Mouse (Mus musculus): Measurements from ENCODE around the gene Gm20388. TPM values are rescaled to one million over a fixed set of nuclear protein-coding genes. Genes with fewer than 3 reads are reported as not detected.

The Gm20388 gene
- polyA plus RNA-seq, 1 experiment from 2014 or later, result not detected

GRCm38 (mm10) chr8:124370422-124371183 is 4460.0 kb downstream of the Gm20388 start:
- ATAC-seq (ENCODE audit: insufficient number of reproducible peaks, low FRiP score, low TSS enrichment, low read depth) (no peak), DNase-seq (ENCODE audit: low spot score) (no peak)
- Histone ChIP-seq H3K9me3 (ENCODE audit: control insufficient read depth, low read length) (no peaks in the 10 kb centered on the region), H3K4me3 (ENCODE audit: low read depth, low read length) (no peak overlapping the region), H3K36me3 (ENCODE audit: control insufficient read depth, insufficient read depth, low read length) (no peaks in the 10 kb centered on the region), H3K27ac (replicated peaks; ENCODE audit: low read depth, low read length) (no peak overlapping the region), H3K9ac (ENCODE audit: low read length) (no peak overlapping the region), H3K4me2 (ENCODE audit: low read depth, severe bottlenecking) (no peak overlapping the region), H3K4me1 (ENCODE audit: control insufficient read depth, insufficient read depth, low read length) (no peaks in the 10 kb centered on the region), H3K27me3 (ENCODE audit: control insufficient read depth, insufficient read depth, low read length) (no peaks in the 10 kb centered on the region)
- 78% methylated on average over 17 of the region's 17 CpGs for WGBS

GRCm38 (mm10) chr8:124371410-124372123 is 4460.9 kb downstream of the Gm20388 start:
- H3K27me3 ChIP-seq (ENCODE audit: control insufficient read depth, insufficient read depth, low read length), result no peaks in the 10 kb centered on the region
- ATAC-seq (ENCODE audit: insufficient number of reproducible peaks, low FRiP score, low TSS enrichment, low read depth) (no peak), DNase-seq (ENCODE audit: low spot score) (no peak)
- H3K4me1 ChIP-seq (ENCODE audit: control insufficient read depth, insufficient read depth, low read length), result no peaks in the 10 kb centered on the region
- 89% methylated on average over 23 of the region's 23 CpGs for WGBS
- H3K9me3 ChIP-seq (ENCODE audit: control insufficient read depth, low read length), result no peaks in the 10 kb centered on the region
- no peak overlapping the region for H3K27ac ChIP-seq (replicated peaks; ENCODE audit: low read depth, low read length)
- no peak overlapping the region for H3K9ac ChIP-seq (ENCODE audit: low read length)
- H3K4me3 ChIP-seq (ENCODE audit: low read depth, low read length), result no peak overlapping the region
- H3K4me2 ChIP-seq (ENCODE audit: low read depth, severe bottlenecking), result no peak overlapping the region
- H3K36me3 ChIP-seq (ENCODE audit: control insufficient read depth, insufficient read depth, low read length), result no peaks in the 10 kb centered on the region

- ATAC-seq (ENCODE audit: insufficient number of reproducible peaks, low FRiP score, low TSS enrichment, low read depth) (no peak), DNase-seq (ENCODE audit: low spot score) (no peak)
- no peaks in the 10 kb centered on the region for H3K36me3 ChIP-seq (ENCODE audit: control insufficient read depth, insufficient read depth, low read length)
- no peak overlapping the region for H3K4me2 ChIP-seq (ENCODE audit: low read depth, severe bottlenecking)
- no peak overlapping the region for H3K27ac ChIP-seq (replicated peaks; ENCODE audit: low read depth, low read length)
- no peaks in the 10 kb centered on the region for H3K9me3 ChIP-seq (ENCODE audit: control insufficient read depth, low read length)
- no peaks in the 10 kb centered on the region for H3K27me3 ChIP-seq (ENCODE audit: control insufficient read depth, insufficient read depth, low read length)
- WGBS, result 90% methylated on average over 5 of the region's 5 CpGs
- no peak overlapping the region for H3K4me3 ChIP-seq (ENCODE audit: low read depth, low read length)
- no peaks in the 10 kb centered on the region for H3K4me1 ChIP-seq (ENCODE audit: control insufficient read depth, insufficient read depth, low read length)
- no peak overlapping the region for H3K9ac ChIP-seq (ENCODE audit: low read length)
Observed at GRCm38 (mm10) chr8:124373753-124374152, 4463.1 kb downstream of the Gm20388 start.

GRCm38 (mm10) chr8:124375168-124375567 is 4464.5 kb downstream of the Gm20388 start:
- WGBS, result 79% methylated on average over 6 of the region's 6 CpGs
- ATAC-seq (ENCODE audit: insufficient number of reproducible peaks, low FRiP score, low TSS enrichment, low read depth), result no peak
- no peaks in the 10 kb centered on the region for H3K36me3 ChIP-seq (ENCODE audit: control insufficient read depth, insufficient read depth, low read length)

GRCm38 (mm10) chr8:124375727-124376126 is 4465.1 kb downstream of the Gm20388 start:
- WGBS, result 82% methylated on average over 9 of the region's 9 CpGs
- Histone ChIP-seq H3K4me3 (ENCODE audit: low read depth, low read length) (no peak overlapping the region), H3K4me1 (ENCODE audit: control insufficient read depth, insufficient read depth, low read length) (no peaks in the 10 kb centered on the region), H3K9ac (ENCODE audit: low read length) (no peak overlapping the region), H3K27ac (replicated peaks; ENCODE audit: low read depth, low read length) (no peak overlapping the region), H3K27me3 (ENCODE audit: control insufficient read depth, insufficient read depth, low read length) (no peaks in the 10 kb centered on the region), H3K9me3 (ENCODE audit: control insufficient read depth, low read length) (no peaks in the 10 kb centered on the region), H3K36me3 (ENCODE audit: control insufficient read depth, insufficient read depth, low read length) (no peaks in the 10 kb centered on the region), H3K4me2 (ENCODE audit: low read depth, severe bottlenecking) (no peak overlapping the region)
- DNase-seq (ENCODE audit: low spot score) (no peak), ATAC-seq (ENCODE audit: insufficient number of reproducible peaks, low FRiP score, low TSS enrichment, low read depth) (no peak)

More at GRCm38 (mm10) chr8:124375168-124375567, 4464.5 kb downstream of the Gm20388 start:
- Histone ChIP-seq H3K27ac (replicated peaks; ENCODE audit: low read depth, low read length) (no peak overlapping the region), H3K27me3 (ENCODE audit: control insufficient read depth, insufficient read depth, low read length) (no peaks in the 10 kb centered on the region), H3K4me2 (ENCODE audit: low read depth, severe bottlenecking) (no peak overlapping the region), H3K9me3 (ENCODE audit: control insufficient read depth, low read length) (no peaks in the 10 kb centered on the region), H3K9ac (ENCODE audit: low read length) (no peak overlapping the region), H3K4me1 (ENCODE audit: control insufficient read depth, insufficient read depth, low read length) (no peaks in the 10 kb centered on the region), H3K4me3 (ENCODE audit: low read depth, low read length) (no peak overlapping the region)
- no peak for DNase-seq (ENCODE audit: low spot score)

- 94% methylated on average over 12 of the region's 12 CpGs for WGBS
- Histone ChIP-seq H3K4me1 (ENCODE audit: control insufficient read depth, insufficient read depth, low read length) (no peaks in the 10 kb centered on the region), H3K9me3 (ENCODE audit: control insufficient read depth, low read length) (no peaks in the 10 kb centered on the region), H3K9ac (ENCODE audit: low read length) (no peak overlapping the region), H3K27me3 (ENCODE audit: control insufficient read depth, insufficient read depth, low read length) (no peaks in the 10 kb centered on the region), H3K36me3 (ENCODE audit: control insufficient read depth, insufficient read depth, low read length) (no peaks in the 10 kb centered on the region), H3K27ac (replicated peaks; ENCODE audit: low read depth, low read length) (no peak overlapping the region), H3K4me2 (ENCODE audit: low read depth, severe bottlenecking) (no peak overlapping the region), H3K4me3 (ENCODE audit: low read depth, low read length) (no peak overlapping the region)
- DNase-seq (ENCODE audit: low spot score) (no peak), ATAC-seq (ENCODE audit: insufficient number of reproducible peaks, low FRiP score, low TSS enrichment, low read depth) (no peak)
Observed at GRCm38 (mm10) chr8:124376406-124376805, 4465.8 kb downstream of the Gm20388 start.

- no peak overlapping the region for H3K9ac ChIP-seq (ENCODE audit: low read length)
- H3K4me1 ChIP-seq (ENCODE audit: control insufficient read depth, insufficient read depth, low read length), result no peaks in the 10 kb centered on the region
- H3K36me3 ChIP-seq (ENCODE audit: control insufficient read depth, insufficient read depth, low read length), result no peaks in the 10 kb centered on the region
- H3K27ac ChIP-seq (replicated peaks; ENCODE audit: low read depth, low read length), result no peak overlapping the region
- ATAC-seq (ENCODE audit: insufficient number of reproducible peaks, low FRiP score, low TSS enrichment, low read depth) (no peak), DNase-seq (ENCODE audit: low spot score) (no peak)
- WGBS, result 72% methylated on average over 6 of the region's 6 CpGs
- H3K27me3 ChIP-seq (ENCODE audit: control insufficient read depth, insufficient read depth, low read length), result no peaks in the 10 kb centered on the region
- H3K4me2 ChIP-seq (ENCODE audit: low read depth, severe bottlenecking), result no peak overlapping the region
- no peak overlapping the region for H3K4me3 ChIP-seq (ENCODE audit: low read depth, low read length)
- no peaks in the 10 kb centered on the region for H3K9me3 ChIP-seq (ENCODE audit: control insufficient read depth, low read length)
Observed at GRCm38 (mm10) chr8:124379289-124379688, 4468.6 kb downstream of the Gm20388 start.

- no peaks in the 10 kb centered on the region for H3K4me1 ChIP-seq (ENCODE audit: control insufficient read depth, insufficient read depth, low read length)
- DNase-seq (ENCODE audit: low spot score) (no peak), ATAC-seq (ENCODE audit: insufficient number of reproducible peaks, low FRiP score, low TSS enrichment, low read depth) (no peak)
- H3K9me3 ChIP-seq (ENCODE audit: control insufficient read depth, low read length), result no peaks in the 10 kb centered on the region
- no peak overlapping the region for H3K27ac ChIP-seq (replicated peaks; ENCODE audit: low read depth, low read length)
- H3K4me3 ChIP-seq (ENCODE audit: low read depth, low read length), result no peak overlapping the region
- H3K27me3 ChIP-seq (ENCODE audit: control insufficient read depth, insufficient read depth, low read length), result no peaks in the 10 kb centered on the region
- 66% methylated on average over 10 of the region's 10 CpGs for WGBS
- H3K4me2 ChIP-seq (ENCODE audit: low read depth, severe bottlenecking), result no peak overlapping the region
- no peaks in the 10 kb centered on the region for H3K36me3 ChIP-seq (ENCODE audit: control insufficient read depth, insufficient read depth, low read length)
- no peak overlapping the region for H3K9ac ChIP-seq (ENCODE audit: low read length)
Observed at GRCm38 (mm10) chr8:124382235-124382634, 4471.6 kb downstream of the Gm20388 start.
